Mouse (Mus musculus): ENCODE measurements around the gene Psmb5. TPM values are rescaled to one million over a fixed set of nuclear protein-coding genes. Genes with fewer than 3 reads are reported as not detected.

The Psmb5 gene
- total and polyA plus RNA-seq, 3 experiments = 317 to 332 (median 322) TPM

Small RNAs within 50 kb of the gene (microRNA-seq; reads per million reads assigned to microRNA genes)
- gene Mir686 (0 reads per million in 2 experiments), gene Mir6948 (0 reads per million in 2 experiments)

Other genes starting within 250 kb of the Psmb5 start
- 1 to 10 TPM; 2.8 to 3.9 TPM for gene Slc7a7, start 200.2 kb downstream of the Psmb5 start, total RNA-seq (2021)
- gene Slc7a7, start 200.2 kb downstream of the Psmb5 start, polyA plus RNA-seq (2012; rRNA removed) = 3.7 and 4.2 TPM in 2 replicates
- 100 to 1,000 TPM; 162 to 202 TPM for gene Mrpl52, start 191.1 kb downstream of the Psmb5 start, total RNA-seq (2021)
- gene Mrpl52, start 191.1 kb downstream of the Psmb5 start, polyA plus RNA-seq (2012; rRNA removed) = 2,091 and 3,081 TPM in 2 replicates
- gene Mmp14, start 186.4 kb downstream of the Psmb5 start, total RNA-seq (2021) = 10 to 100 TPM; 36.2 to 39.9 TPM
- 173 and 192 TPM in 2 replicates for gene Mmp14, start 186.4 kb downstream of the Psmb5 start, polyA plus RNA-seq (2012; rRNA removed)
- gene Lrp10, start 153.9 kb downstream of the Psmb5 start, total RNA-seq (2021) = 100 to 1,000 TPM; 116 to 139 TPM
- gene Lrp10, start 153.9 kb downstream of the Psmb5 start, polyA plus RNA-seq (2012; rRNA removed) = 262 and 276 TPM in 2 replicates
- gene Rem2, start 141.9 kb downstream of the Psmb5 start, total RNA-seq (2021) = under 1 TPM; 0.29 to 0.45 TPM
- gene Rem2, start 141.9 kb downstream of the Psmb5 start, polyA plus RNA-seq (2012; rRNA removed) = 0.40 and 0.49 TPM in 2 replicates
- 10 to 100 TPM; 45.2 to 47.4 TPM for gene Prmt5, start 100.5 kb downstream of the Psmb5 start, total RNA-seq (2021)
- gene Prmt5, start 100.5 kb downstream of the Psmb5 start, polyA plus RNA-seq (2012; rRNA removed) = 39.1 and 44.3 TPM in 2 replicates
- gene Haus4, start 63.4 kb downstream of the Psmb5 start, total RNA-seq (2021) = 10 to 100 TPM; 13.9 to 26.6 TPM
- gene Haus4, start 63.4 kb downstream of the Psmb5 start, polyA plus RNA-seq (2012; rRNA removed) = 20.4 and 21.0 TPM in 2 replicates
- 10 to 100 TPM; 14.4 to 30.3 TPM for gene Ajuba, start 40.5 kb downstream of the Psmb5 start, total RNA-seq (2021)
- gene Ajuba, start 40.5 kb downstream of the Psmb5 start, polyA plus RNA-seq (2012; rRNA removed) = 47.0 and 56.9 TPM in 2 replicates
- 1 to 10 TPM; 2.9 to 8.2 TPM for gene 4931414P19Rik, start 12.0 kb downstream of the Psmb5 start, total RNA-seq (2021)
- gene 4931414P19Rik, start 12.0 kb downstream of the Psmb5 start, polyA plus RNA-seq (2012; rRNA removed) = 7.4 and 9.6 TPM in 2 replicates
- not detected for gene Psmb11, start 3.4 kb upstream of the Psmb5 start, total RNA-seq (2021)
- gene Psmb11, start 3.4 kb upstream of the Psmb5 start, polyA plus RNA-seq (2012; rRNA removed) = not detected in 2 replicates
- gene Gm17606, start 22.9 kb upstream of the Psmb5 start, total RNA-seq (2021) = not detected
- gene Gm17606, start 22.9 kb upstream of the Psmb5 start, polyA plus RNA-seq (2012; rRNA removed) = not detected in 2 replicates
- 1 to 10 TPM in 1 of 2 experiments, under 1 TPM in 1; 0.66 to 1.7 TPM for gene Cdh24, start 23.3 kb upstream of the Psmb5 start, total RNA-seq (2021)
- gene Cdh24, start 23.3 kb upstream of the Psmb5 start, polyA plus RNA-seq (2012; rRNA removed) = 4.4 and 6.6 TPM in 2 replicates
- 10 to 100 TPM; 39.8 to 41.7 TPM for gene 1700123O20Rik, start 68.2 kb upstream of the Psmb5 start, total RNA-seq (2021)
- 52.7 and 81.0 TPM in 2 replicates for gene 1700123O20Rik, start 68.2 kb upstream of the Psmb5 start, polyA plus RNA-seq (2012; rRNA removed)
- 100 to 1,000 TPM; 120 to 177 TPM for gene Acin1, start 68.9 kb upstream of the Psmb5 start, total RNA-seq (2021)
- gene Acin1, start 68.9 kb upstream of the Psmb5 start, polyA plus RNA-seq (2012; rRNA removed) = 93.0 and 109 TPM in 2 replicates
- not detected for gene Gm29776, start 80.8 kb upstream of the Psmb5 start, total RNA-seq (2021)
- gene Gm29776, start 80.8 kb upstream of the Psmb5 start, polyA plus RNA-seq (2012; rRNA removed) = 0.07 and 0.08 TPM in 2 replicates
- not detected for gene Cebpe, start 94.2 kb upstream of the Psmb5 start, total RNA-seq (2021)
- gene Cebpe, start 94.2 kb upstream of the Psmb5 start, polyA plus RNA-seq (2012; rRNA removed) = 0.18 and 0.52 TPM in 2 replicates
- gene Slc7a8, start 163.9 kb upstream of the Psmb5 start, total RNA-seq (2021) = 10 to 100 TPM; 24.7 to 74.6 TPM
- gene Slc7a8, start 163.9 kb upstream of the Psmb5 start, polyA plus RNA-seq (2012; rRNA removed) = 31.9 and 52.9 TPM in 2 replicates
- gene Rnf212b, start 196.1 kb upstream of the Psmb5 start, total RNA-seq (2021) = 1 to 10 TPM in 1 of 2 experiments, under 1 TPM in 1; 0.35 to 1.5 TPM
- 0.22 and 0.24 TPM in 2 replicates for gene Rnf212b, start 196.1 kb upstream of the Psmb5 start, polyA plus RNA-seq (2012; rRNA removed)